Mouse (Mus musculus): Measurements from ENCODE around the gene D430042O09Rik.

The D430042O09Rik gene

DNA sequence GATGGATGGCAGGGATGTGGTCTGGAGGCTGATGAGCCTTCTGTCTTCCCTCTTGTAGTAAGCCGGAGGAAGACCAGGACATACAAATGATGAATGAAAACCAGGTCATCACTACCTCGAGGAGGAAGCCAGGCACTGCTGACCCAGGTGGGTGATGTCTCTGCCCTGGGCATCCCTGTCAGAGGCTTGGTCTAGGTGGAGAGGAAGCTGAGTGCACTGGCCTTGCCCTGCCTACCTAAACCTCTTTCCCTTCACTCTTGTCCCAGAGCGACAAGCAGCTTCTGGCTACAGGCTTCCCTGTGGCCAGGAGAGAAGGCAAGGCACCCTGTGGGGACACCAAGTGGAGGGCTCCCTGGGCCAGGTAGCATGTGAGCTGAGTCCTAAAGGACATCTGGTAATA, 165.2 kb downstream of the D430042O09Rik start:
- DNase-seq (ENCODE audit: low read depth, low spot score): no peak

DNA sequence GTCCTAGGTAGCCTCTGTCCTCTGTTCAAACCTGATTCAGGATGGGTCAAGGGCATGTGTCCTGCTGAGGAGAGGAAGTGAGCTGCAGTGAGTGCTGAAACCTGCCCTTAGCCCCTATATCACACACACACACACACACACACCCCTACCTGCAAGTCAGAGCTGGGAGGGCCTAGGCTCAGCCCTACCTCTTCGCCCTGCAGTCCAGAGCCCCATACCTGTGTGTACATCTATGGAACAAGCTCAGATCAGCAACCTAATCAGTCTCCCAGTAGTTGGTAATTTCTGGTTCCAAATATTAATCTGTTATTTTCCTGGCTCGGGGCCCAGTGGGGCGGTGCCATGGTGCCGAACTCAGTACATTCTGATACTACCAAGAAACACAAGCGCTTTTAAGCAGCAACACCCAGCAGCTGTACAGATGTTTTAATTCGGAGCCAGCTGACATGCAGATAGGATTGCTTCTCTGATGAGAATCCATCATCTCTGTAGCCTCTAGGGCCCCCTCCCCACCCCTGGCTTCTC, 166.3 kb downstream of the D430042O09Rik start:
- no peak for DNase-seq (ENCODE audit: low read depth, low spot score)

DNA sequence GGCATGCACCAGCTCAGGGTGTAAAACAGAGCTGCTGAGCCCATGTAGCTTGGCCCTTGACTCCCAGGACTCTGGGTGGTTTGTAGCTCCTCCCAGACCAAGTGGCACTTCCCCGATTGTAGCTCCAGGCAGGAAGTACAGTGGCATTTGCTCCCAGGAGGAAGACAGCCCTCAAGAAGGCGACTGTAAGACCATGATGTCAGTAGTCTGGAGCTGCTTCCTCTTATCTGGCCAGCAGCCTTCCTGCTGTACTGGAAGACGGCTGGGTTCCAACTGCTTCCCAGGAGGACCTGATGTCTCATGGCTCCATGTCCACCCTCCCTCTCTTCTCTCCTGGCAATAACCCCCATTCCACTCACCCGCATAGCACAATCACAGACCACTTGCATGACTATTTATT, 170.4 kb downstream of the D430042O09Rik start:
- no peak for DNase-seq (ENCODE audit: low read depth, low spot score)

DNA sequence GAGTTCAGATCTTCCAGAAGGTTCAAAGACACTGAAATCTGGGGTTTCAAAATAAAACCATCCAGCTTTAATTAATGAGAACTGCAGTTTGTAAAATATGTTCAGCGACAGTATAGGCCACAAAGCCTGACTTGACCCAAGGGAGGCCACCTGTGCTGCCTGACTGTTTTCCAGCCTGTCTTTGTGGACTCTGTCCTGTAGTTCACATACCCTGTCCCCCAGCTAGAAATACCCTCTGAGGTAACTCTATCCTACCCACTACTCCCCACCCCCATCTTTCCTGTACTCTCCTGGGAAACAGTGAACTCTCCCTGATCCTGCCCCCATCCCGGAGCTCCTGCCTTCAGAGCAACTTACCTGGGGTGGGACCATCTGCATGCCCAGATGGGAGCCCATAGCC, 175.5 kb downstream of the D430042O09Rik start:
- DNase-seq (ENCODE audit: low read depth, low spot score): no peak

DNA sequence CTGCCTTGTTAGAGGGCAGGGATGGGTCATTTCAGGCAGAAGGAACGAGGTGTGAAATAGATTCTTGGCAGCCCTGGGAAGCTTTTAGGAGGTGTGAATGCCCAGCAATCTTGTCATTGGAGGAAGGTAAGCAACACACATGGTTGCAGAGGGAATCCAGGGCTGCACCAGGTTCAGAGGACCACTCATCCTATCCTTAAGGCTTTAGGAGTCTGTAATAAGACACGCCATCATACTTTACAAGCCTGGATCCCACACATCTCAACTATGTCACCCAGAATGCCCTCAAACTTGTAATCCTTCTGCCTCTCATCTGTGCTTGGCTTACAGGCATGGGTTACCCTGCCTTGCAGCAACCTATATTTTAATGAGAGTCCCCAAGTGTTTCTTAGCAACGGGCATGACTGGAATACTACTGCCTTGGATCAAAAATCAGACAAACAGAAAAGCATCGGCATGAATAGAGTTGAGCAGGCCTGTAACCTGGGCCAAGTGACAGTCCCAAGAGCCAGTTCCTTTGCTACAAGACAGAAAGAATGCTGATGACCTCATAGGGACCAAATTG, 178.5 kb downstream of the D430042O09Rik start:
- DNase-seq (ENCODE audit: low read depth, low spot score): no peak

DNA sequence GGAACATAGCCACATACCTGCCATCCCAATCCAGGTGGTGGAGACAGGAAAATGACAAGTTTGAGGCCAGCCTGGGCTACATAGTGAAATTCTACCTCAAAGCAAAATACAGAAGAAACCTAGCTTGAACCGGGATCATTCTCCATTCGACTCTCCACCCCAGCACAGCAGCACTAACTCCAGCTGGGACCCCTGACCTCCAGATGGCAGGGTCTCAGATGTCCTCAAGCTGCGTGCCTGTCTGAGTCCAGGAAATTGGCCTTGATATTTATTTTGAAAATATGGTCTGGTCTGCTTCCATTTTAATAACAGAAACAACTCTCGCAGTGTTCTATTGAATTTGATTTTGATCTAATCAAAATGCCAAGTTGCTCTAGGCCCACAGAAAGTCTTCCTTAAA, 179.4 kb downstream of the D430042O09Rik start:
- DNase-seq (ENCODE audit: low read depth, low spot score): no peak

DNA sequence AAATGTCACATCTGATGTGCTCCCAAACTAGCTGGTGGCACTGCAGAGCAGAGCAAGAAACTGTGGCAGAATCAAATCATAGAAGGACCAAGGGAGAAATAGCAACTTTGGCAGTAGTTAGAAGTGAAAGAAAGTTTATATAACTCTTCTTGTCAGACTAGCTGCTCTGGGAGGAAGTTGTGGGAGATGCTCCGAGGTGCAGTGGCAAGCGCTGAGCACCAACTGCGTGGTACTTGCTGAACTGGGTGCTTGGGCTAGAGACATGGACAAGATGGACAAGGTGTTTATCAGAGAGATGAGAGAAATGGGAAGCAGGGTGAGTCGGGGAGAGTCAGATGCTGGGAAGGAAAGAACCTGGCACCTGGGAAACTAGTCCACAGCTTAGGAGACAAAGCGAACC, 180.1 kb downstream of the D430042O09Rik start:
- DNase-seq (ENCODE audit: low read depth, low spot score): peak; percentile 29

DNA sequence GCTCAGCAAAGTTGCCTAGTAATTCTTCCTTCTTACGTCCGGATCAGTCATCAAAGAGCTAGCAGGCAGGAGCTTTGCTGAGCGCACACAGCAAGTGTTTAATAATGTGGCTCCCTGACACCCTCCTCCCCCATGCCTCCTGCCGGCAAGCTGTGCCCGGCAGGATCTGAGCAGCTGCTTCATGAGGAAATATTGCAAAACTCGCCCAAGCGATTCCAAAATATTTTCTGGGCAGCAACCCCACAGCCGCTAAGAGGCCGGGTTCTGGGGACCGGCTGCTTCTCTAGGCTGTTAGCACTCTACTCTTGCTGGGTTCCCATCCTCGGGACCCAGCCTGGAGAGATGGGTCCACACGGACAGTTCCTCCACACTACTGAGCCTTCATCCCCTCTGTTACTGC, 180.7 kb downstream of the D430042O09Rik start:
- peak; percentile 81 for DNase-seq (ENCODE audit: low read depth, low spot score)

DNA sequence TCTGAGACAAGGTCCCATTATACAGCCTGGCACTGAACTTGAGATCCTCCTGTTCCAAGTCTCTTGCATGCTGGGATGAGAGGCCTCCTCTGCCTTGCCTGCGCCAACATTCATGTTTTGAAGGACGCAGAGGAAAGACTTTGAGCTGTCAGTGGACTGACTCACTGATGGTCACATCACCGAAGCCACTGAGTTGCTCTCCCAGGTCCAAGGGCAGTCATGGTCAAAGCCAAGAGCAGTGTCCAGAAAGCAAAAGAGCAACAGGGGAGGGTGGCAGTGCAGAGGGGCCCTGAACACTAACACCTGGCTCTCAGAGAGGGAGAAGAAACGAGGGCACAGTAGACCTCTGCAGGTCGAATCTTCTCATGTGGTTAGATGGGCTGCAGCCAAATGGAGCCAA, 185.9 kb downstream of the D430042O09Rik start:
- no peak for DNase-seq (ENCODE audit: low read depth, low spot score)

DNA sequence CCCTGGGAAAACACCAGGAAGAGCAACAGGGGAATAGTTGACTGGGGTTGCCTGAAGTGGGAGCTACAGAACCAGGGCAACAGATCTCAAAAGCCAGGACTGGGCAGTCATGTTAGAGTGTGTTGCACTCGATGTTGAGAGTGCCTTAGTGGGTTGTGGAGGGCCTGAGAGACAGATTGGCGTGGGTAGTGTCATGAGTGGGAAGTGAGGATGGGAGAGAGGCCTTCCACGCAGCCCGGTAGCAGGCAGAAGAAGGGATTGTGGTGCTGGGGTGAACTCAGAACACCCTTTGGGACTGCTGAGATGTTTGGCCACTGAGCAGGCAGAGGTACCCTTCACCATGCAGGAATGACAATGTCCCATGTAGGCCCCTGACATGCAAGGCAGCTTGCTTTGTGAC, 189.4 kb downstream of the D430042O09Rik start:
- peak; percentile 28 for DNase-seq (ENCODE audit: low read depth, low spot score)

DNA sequence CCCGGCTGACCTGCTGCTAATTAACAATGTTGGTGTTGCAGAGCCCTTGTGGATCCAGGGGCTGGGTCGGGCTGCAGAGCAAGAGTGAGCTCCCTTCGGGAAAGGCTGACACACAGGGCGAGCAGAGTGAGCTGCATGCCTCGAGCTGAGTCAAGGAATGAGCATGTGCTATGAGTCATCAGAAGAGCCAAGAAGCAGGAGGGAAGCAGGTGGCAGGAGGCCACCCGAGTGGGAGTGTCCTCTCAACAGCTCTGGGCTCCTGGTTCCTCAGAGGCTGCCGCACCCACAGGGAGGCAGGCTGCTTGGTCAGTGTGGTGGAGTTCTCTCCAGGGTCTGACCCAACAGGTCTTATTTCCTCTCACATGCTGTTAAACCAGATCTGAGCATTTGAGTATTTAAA, 191.3 kb downstream of the D430042O09Rik start:
- peak; percentile 82 for DNase-seq (ENCODE audit: low read depth, low spot score)

DNA sequence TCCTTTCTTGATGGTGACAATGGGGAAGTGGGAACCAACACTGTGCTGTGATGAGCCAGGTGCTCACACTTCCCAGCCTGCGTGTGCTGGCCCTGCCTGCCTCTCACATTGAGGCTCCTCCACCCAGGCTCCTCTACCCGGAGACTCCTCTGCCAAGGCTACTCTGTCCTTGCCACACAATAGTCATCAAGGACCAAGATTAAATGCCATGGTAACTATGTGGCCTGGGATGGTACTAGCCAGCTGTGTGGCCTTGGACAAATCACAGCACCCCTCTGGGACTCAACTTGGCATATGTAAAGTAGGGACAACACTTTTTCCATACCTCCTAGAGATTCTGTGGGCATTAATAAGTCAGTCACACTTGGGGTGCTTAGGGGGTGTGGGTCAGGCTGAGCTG, 192.2 kb downstream of the D430042O09Rik start:
- no peak for DNase-seq (ENCODE audit: low read depth, low spot score)

DNA sequence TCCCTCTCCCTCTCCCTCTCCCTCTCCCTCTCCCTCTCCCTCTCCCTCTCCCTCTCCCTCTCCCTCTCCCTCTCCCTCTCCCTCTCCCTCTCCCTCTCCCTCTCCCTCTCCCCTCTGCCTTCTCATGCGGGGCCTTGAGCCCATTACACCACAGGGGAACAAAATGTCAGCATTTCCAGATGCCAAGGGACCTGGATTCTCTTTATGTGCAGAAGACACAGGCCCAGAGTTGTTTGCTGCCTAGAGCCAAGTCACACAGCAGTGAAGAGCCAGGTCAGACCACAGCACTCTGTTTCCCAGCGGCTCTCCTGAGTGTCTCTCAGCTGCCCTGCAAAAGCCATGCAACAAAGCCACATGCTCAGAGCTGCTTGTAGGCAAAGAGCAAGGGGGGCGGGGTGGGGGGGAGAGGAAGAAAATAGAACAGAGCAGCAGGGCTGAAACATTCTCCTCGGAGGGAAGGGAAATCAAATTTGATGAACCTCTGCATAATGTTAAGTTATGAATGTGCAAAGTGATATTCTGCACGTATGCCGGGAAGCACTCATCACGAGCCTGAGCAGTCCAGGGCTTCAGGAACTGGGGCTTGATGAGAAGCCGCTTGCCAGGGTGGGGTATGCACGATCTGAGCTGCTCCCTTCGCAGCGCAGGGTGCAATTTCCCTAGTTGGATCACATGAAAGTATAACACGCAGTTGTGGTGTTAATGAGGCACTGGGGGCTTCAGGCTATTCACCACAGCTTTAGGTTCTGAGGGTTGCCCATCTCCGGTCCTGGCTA, 192.9 kb downstream of the D430042O09Rik start:
- peak; percentile 46 for DNase-seq (ENCODE audit: low read depth, low spot score)

DNA sequence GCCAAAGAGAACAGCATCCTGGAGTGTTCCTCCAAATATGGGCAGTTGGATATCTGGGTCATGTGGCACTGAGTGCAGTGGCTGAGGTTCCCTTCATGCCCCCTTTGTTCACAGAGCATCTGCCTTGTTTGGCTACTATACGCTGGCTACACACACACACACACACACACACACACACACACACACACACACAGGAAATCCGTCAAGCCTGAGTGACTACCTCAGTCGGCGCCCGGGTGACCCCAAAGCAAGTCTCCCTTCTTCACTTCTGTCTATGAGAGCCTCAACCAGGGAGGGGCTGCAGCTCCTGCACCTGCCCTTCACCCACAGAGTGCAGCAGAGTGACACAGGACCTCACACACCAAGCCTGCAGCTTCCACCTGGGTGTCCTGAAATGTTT, 213.1 kb downstream of the D430042O09Rik start:
- DNase-seq (ENCODE audit: low read depth, low spot score): no peak

DNA sequence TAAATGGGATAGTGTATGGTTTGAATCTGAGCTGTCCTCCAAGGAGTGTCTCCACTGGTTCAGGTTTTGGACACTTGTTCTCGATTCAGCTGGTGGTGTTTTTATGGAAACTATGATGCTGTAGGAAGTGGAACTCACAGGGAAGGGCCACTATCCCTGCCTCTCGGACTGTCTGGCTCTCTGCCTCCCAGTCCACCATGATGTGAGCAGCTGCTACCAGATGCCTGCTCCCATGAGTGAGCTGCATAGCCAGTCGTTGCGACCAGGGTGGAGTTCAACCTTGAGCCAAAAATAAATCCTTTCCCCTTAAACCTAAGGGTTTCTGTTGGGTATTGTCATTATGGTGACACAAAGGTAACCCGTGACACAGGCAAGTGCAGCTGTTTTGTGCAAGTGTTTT, 216.4 kb downstream of the D430042O09Rik start:
- DNase-seq (ENCODE audit: low read depth, low spot score): no peak
